Mouse (Mus musculus): ENCODE data around the gene Hdhd3.
"Not testable (repeated sequence)": the region's sequence is repeated elsewhere in the genome, so short reads cannot be mapped to it uniquely, and the experiment has no call there.

Hdhd3 gene

GRCm38 (mm10) chr4:62508839-62509238 lies 5.6 kb upstream of the Hdhd3 start:
- no peak for DNase-seq

- DNase-seq: peak; percentile 66
Observed at GRCm38 (mm10) chr4:62506798-62507197, 3.5 kb upstream of the Hdhd3 start.

DNA sequence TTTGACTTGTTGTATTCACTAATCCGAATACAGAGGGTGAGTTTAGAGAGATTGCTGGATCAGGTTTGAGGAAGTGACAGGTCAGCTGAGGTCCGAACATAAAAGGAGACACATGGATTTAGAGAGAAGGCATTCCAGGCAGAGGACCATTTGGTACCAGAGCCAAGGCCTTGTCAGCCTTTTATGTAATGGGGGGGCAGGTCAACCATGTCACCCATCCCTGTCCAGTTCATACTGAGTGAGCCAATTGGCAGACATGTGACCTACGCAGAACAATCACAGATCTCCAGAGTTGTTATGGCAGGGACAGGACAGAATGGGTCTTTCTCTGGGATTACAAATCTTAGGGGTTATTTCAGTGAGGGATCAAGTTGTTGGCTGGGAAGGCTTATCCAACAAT lies 2.7 kb upstream of the Hdhd3 start:
- no peak for DNase-seq

- no peak for DNase-seq
Observed at GRCm38 (mm10) chr4:62502969-62503368, 298 bp downstream of the Hdhd3 start.

DNA sequence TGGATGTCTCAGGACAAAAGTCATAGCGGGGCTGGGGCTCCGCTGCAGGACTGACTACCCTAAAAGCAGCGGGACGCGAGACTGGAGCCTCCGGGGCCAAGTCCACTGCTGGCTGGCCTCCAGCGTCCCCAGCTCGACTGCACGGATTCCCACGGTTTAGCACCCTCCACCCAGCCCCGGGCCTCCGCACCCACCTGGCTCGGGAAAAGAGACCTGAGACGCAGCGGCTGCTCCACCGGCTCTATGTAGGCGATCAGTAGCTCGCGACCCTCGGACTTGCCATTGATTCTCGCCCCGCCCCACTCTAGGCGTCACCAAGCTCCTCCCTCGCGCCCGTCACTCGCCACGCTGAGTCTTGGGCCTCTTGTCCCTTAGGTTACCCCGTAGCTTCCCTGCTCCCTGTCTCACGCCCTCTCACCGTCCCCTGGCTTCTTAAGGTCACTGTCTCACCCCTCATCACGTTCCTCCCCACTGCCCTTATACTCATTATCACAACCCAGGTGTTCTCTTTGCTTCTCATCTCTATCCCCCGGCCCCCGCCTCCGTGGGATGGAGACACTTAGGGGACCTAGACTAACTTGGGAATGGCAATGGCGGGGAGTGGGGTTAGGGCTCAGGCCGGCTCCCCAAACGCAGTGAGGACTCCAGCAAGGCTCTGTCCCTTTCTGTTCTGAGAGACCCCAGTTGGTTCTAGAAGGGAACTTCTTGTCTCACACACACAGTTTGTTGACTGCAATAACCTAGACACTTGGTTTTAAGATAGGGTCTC lies 1.1 kb downstream of the Hdhd3 start:
- DNase-seq: peak; percentile 86

DNA sequence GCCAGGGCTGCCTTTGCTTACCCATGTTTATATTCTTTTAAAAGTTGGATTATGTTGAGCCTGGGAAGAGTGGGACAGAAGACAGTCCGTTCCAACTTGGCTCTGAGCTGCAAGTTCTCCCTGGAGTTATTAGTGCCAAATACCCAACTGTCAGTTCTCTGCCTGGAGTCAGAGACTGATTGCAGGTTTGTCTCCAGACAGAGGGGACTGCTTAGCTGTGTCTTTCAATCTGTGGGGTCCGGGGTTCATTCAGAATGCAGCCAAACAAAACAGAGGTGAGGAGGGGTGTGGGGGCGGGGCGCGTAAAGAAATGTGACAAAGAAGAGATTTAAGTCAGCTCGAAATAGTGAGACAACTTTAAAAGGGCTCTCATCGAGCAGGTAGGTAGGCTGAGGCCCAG lies 1.7 kb downstream of the Hdhd3 start:
- no peak for DNase-seq

GRCm38 (mm10) chr4:62500799-62501198 lies 2.5 kb downstream of the Hdhd3 start:
- no peak for DNase-seq

GRCm38 (mm10) chr4:62496815-62497214 lies 6.5 kb downstream of the Hdhd3 start:
- DNase-seq: no peak

DNA sequence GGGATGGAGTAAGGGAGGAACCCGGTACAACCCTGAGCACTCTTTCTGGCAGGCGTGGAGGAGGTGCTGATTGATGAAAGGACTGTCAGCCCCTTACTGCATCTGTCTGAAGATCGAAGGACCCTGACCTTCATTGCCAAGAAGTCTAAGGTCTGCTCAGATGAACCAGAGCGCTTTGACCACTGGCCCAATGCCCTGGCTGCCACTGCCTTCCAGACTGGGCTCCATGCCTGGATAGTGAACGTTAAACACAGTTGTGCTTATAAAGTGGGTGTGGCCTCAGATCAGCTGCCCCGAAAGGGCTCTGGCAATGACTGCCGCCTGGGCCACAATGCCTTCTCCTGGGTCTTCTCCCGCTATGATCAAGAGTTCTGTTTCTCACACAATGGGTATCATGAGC lies 7.3 kb downstream of the Hdhd3 start:
- DNase-seq: no peak

GRCm38 (mm10) chr4:62494230-62494629 lies 9.0 kb downstream of the Hdhd3 start:
- DNase-seq: no peak

DNA sequence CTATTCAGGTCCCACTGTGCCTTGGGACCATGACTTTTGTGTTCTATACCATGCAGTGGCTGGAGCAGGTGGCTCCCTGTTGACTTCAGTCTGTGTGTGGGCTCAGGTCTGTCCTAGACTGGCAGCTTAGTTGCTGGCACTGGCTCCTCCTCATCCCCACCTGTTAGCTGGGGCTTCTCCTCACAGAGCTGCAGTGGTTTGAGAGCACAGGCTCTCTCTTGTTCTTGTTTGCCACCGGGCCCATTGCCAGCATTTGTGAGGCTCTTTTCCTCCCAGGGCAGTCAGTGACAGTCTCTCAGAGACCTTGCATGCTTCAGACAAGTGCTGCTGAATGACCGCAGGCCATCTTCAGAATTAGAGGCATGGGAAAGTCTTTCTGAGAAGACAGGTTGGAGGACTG lies 10.6 kb downstream of the Hdhd3 start:
- DNase-seq: no peak

DNA sequence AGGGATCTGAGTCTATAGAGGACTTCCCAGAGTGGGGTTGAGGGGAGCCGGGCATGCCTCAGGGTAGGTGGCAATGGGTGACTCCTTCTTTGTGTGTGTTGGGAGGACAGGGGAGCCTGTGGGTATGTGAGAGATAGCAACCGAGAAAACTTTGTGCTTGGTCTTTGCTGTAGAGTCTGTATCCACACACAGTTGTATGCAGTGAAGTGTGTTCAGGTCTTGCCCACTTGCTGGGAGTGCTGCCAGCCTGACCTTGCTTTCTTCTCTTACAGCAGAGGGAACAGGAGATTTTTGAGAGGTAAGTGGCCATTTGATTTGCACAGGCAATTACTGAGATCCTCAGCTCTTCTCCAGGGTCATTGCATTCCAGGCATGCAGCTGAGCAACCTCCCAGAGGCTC lies 15.4 kb downstream of the Hdhd3 start:
- no peak for DNase-seq

- DNase-seq: no peak
Observed at GRCm38 (mm10) chr4:62487172-62487571, 16.1 kb downstream of the Hdhd3 start.

- DNase-seq: no peak
Observed at GRCm38 (mm10) chr4:62486162-62486696, 17.0 kb downstream of the Hdhd3 start.

- DNase-seq: no peak
Observed at GRCm38 (mm10) chr4:62485450-62486161, 17.7 kb downstream of the Hdhd3 start.

- peak; percentile 20 for DNase-seq
Observed at GRCm38 (mm10) chr4:62484928-62485327, 18.3 kb downstream of the Hdhd3 start.

GRCm38 (mm10) chr4:62480709-62481605 lies 22.3 kb downstream of the Hdhd3 start:
- no peak for DNase-seq

DNA sequence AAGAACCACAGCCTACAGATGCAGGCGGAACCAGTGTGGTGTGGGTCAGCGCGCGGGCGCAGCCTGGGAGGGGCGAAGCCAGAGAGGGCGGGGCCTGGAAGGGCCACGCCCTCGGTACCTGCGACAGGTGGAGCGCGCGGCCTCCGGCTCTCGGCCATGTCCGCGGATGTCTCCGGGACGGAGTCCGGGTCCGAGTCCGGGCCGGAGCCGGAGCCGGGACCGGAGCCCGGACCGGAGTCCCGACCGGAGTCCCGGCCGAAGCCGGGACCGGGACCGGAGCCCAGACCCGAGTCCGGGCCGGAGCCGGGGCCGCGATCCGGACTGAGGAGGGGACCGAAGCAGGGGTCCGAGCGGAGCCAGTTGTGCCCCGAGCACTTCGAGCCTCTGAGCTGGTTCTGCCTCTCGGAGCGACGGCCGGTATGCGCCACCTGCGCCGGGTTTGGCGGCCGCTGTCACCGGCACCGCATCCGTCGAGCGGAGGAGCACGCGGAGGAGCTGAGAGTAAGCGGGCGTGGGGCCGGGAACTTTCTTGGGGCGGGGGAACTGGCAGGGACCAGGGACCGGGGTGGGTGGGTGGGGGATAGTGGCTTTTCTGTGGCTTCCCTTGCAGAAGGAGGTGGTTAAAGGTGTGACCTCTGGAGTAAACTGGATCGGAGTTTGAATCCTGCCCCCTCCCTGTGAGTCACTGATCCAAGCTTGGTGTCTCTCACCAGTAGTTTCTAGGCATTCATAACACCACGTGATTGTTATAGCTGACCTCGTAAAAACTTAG lies 23.1 kb downstream of the Hdhd3 start, which contains the start of gene Bspry:
Gene Bspry, plus strand, starts transcription at position 117 of the 772 bp plus-strand sequence.
- DNase-seq: peak; percentile 62

- not testable (repeated sequence) for DNase-seq
Observed at GRCm38 (mm10) chr4:62479593-62479936, 23.7 kb downstream of the Hdhd3 start.

- no peak for DNase-seq
Observed at GRCm38 (mm10) chr4:62477542-62478244, 25.6 kb downstream of the Hdhd3 start.

- peak; percentile 42 for DNase-seq
Observed at GRCm38 (mm10) chr4:62475793-62476192, 27.5 kb downstream of the Hdhd3 start.

GRCm38 (mm10) chr4:62475131-62475530 lies 28.1 kb downstream of the Hdhd3 start:
- DNase-seq: peak; percentile 59
